Comparison of ENCODE assay signal across 8 mouse cellular contexts in the genomic region with DNA sequence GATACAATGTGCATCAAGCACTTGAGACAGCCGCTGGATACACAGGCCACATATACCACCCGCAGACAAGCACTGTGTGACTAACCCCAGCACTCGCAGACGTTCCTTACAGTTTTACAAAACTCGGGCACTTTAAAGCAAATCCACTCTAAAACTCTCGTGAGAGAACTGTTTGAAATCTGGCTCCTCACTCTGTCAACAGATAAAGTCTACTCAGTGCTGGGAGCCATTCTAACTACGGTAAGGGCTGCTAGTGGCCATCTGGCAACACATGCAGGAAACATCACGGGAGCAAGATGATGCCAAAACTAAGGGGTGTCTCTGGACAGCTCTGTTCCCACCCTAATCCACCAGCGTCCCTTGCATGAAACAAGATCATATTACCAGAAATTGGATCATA. TPM values are rescaled to one million over a fixed set of nuclear protein-coding genes. Genes with fewer than 3 reads are reported as not detected.
A peak's percentile ranks its signal among the peaks of the same experiment; 100 is the strongest.
DNase-seq lines count a peak whose midpoint lies in the region; ATAC-seq and TF ChIP-seq lines count a peak whose summit lies in the region.

No protein-coding gene starts in this region.

- TF ChIP-seq EP300 in heart, postnatal 0 days (IDR thresholded peaks at IDR 0.05; ENCODE audit: low read depth) = no peak

- ATAC-seq in kidney, postnatal 0 days (replicated peaks; ENCODE audit: low FRiP score, low read depth) = no peak
- no peak for ATAC-seq in heart, postnatal 0 days (ENCODE audit: insufficient read depth, low read depth)

- H3K27ac ChIP-seq in kidney, postnatal 0 days = no peak overlapping the region
- H3K27ac ChIP-seq in bone marrow, adult 2 months (ENCODE audit: control insufficient read depth, insufficient read depth, low read depth, low read length, poor library complexity) = no peak overlapping the region
- H3K27ac ChIP-seq in heart, postnatal 0 days (ENCODE audit: low read depth) = peak overlapping the region; percentile 98
- H3K27ac ChIP-seq in midbrain, embryonic 10.5 days (replicated peaks) = no peak overlapping the region

- no peak for DNase-seq in kidney, postnatal 0 days (ENCODE audit: low spot score)
- DNase-seq in kidney, postnatal 25 days = no peak
- DNase-seq in heart, postnatal 0 days (ENCODE audit: low spot score) = peak; percentile 47
- no peak for DNase-seq in midbrain, embryonic 10.5 days (ENCODE audit: low spot score)
- no peak for DNase-seq in urinary bladder, postnatal 4 days (ENCODE audit: low spot score in 2 of 2)
- no peak for DNase-seq in left cerebral cortex, postnatal 36 days (ENCODE audit: low spot score in 2 of 2)
- no peak for DNase-seq in gastrocnemius, adult 18-20 months (ENCODE audit: low spot score)

- no peaks in the 10 kb centered on the region for H3K27me3 ChIP-seq in kidney, postnatal 0 days (ENCODE audit: insufficient read depth, low read length)
- H3K27me3 ChIP-seq in heart, postnatal 0 days (ENCODE audit: control insufficient read depth, insufficient read depth, low read length) = no peaks in the 10 kb centered on the region
- no peaks in the 10 kb centered on the region for H3K27me3 ChIP-seq in midbrain, embryonic 10.5 days (ENCODE audit: low read depth, poor library complexity, severe bottlenecking)

- intact Hi-C loops in left cerebral cortex, postnatal 36 days (cut with DNase I) = no loop called here

- H3K36me3 ChIP-seq in kidney, postnatal 0 days (ENCODE audit: insufficient read depth, low read length) = no peaks in the 10 kb centered on the region
- no peaks in the 10 kb centered on the region for H3K36me3 ChIP-seq in heart, postnatal 0 days (replicated peaks; ENCODE audit: control insufficient read depth, insufficient read depth, low read length)
- H3K36me3 ChIP-seq in midbrain, embryonic 10.5 days = no peaks in the 10 kb centered on the region

- H3K4me1 ChIP-seq in kidney, postnatal 0 days (replicated peaks; ENCODE audit: insufficient read depth, low read length) = peaks cover 11% of the 10 kb centered on the region
- H3K4me1 ChIP-seq in bone marrow, adult 2 months (ENCODE audit: control insufficient read depth, insufficient read depth, low read length) = peaks cover 5% of the 10 kb centered on the region
- H3K4me1 ChIP-seq in heart, postnatal 0 days (ENCODE audit: control insufficient read depth, insufficient read depth) = peaks cover 27% of the 10 kb centered on the region
- H3K4me1 ChIP-seq in midbrain, embryonic 10.5 days = peaks cover 29% of the 10 kb centered on the region

- peak overlapping the region; percentile 99 for H3K4me3 ChIP-seq in kidney, postnatal 0 days (replicated peaks; ENCODE audit: low read depth, low read length)
- H3K4me3 ChIP-seq in bone marrow, adult 2 months (replicated peaks; ENCODE audit: control insufficient read depth, low read depth, low read length) = peak overlapping the region; percentile 94
- H3K4me3 ChIP-seq in heart, postnatal 0 days (ENCODE audit: low read depth, low read length) = peak overlapping the region; percentile 98
- H3K4me3 ChIP-seq in midbrain, embryonic 10.5 days = peak overlapping the region; percentile 96

- WGBS in kidney, postnatal 0 days = 33% methylated on average over 9 of the region's 9 CpGs
- WGBS in bone marrow, adult 2 months = 12% methylated on average over 9 of the region's 9 CpGs
- WGBS in heart, postnatal 0 days = 22% methylated on average over 9 of the region's 9 CpGs
- WGBS in midbrain, embryonic 10.5 days = 77% methylated on average over 9 of the region's 9 CpGs

- H3K9ac ChIP-seq in kidney, postnatal 0 days (ENCODE audit: low read depth, low read length) = peak overlapping the region; percentile 99
- peak overlapping the region; percentile 97 for H3K9ac ChIP-seq in heart, postnatal 0 days (replicated peaks; ENCODE audit: low read depth, low read length)

- peak overlapping the region; percentile 71 for H3K4me2 ChIP-seq in kidney, postnatal 0 days (ENCODE audit: low read length)
- peak overlapping the region; percentile 82 for H3K4me2 ChIP-seq in heart, postnatal 0 days (ENCODE audit: low read depth, low read length)

- TF ChIP-seq CTCF in kidney, postnatal 0 days (IDR thresholded peaks at IDR 0.05; ENCODE audit: low read depth) = no peak
- no peak for TF ChIP-seq CTCF in bone marrow, adult 2 months (IDR thresholded peaks at IDR 0.05; ENCODE audit: control insufficient read depth, insufficient read depth, low read length)
- no peak for TF ChIP-seq CTCF in heart, postnatal 0 days (IDR thresholded peaks at IDR 0.05; ENCODE audit: low read depth)

- no peaks in the 10 kb centered on the region for H3K9me3 ChIP-seq in kidney, postnatal 0 days (replicated peaks; ENCODE audit: low read length)
- no peaks in the 10 kb centered on the region for H3K9me3 ChIP-seq in heart, postnatal 0 days (replicated peaks; ENCODE audit: control insufficient read depth, low read length)
- no peaks in the 10 kb centered on the region for H3K9me3 ChIP-seq in midbrain, embryonic 10.5 days (replicated peaks)

- no peak for TF ChIP-seq POLR2A in bone marrow, adult 2 months (IDR thresholded peaks at IDR 0.05; ENCODE audit: borderline replicate concordance, control insufficient read depth, low read depth, low read length)

RNA-seq across cellular contexts. Expression of gene Pdcd6ip, which starts 1.2 kb away (rescaled TPM):
- polyA plus RNA-seq in kidney, postnatal 0 days (2015; fragmentation: Nextera tagmentation; extraction: Ambion mirVana) = 69.1 and 71.9 TPM in 2 replicates
- polyA plus RNA-seq in bone marrow, adult 2 months (2011; ENCODE audit: insufficient read depth, insufficient read length, low replicate concordance, missing spikeins) = 25.0 and 26.6 TPM in 2 replicates
- 38.4 and 44.2 TPM in 2 replicates for total RNA-seq in heart, postnatal 0 days (2014; rRNA removed; ENCODE audit: low replicate concordance)
- polyA plus RNA-seq in heart, postnatal 0 days (2015; fragmentation: Nextera tagmentation; extraction: Ambion mirVana) = 38.3 and 38.4 TPM in 2 replicates
- 52.2 and 58.6 TPM in 2 replicates for polyA plus RNA-seq in midbrain, embryonic 10.5 days (2016; fragmentation: Nextera tagmentation; extraction: Ambion mirVana)
- 10 to 100 TPM; 56.3 to 76.6 TPM for total RNA-seq in left cerebral cortex, postnatal 36 days (2021)
- total RNA-seq in gastrocnemius, adult 18-20 months (2021) = 10 to 100 TPM; 35.0 to 46.0 TPM

RNA-seq across cellular contexts. Expression of gene Clasp2, which starts 34.4 kb away (rescaled TPM):
- polyA plus RNA-seq in kidney, postnatal 0 days (2015; fragmentation: Nextera tagmentation; extraction: Ambion mirVana) = 12.7 and 14.5 TPM in 2 replicates
- polyA plus RNA-seq in bone marrow, adult 2 months (2011; ENCODE audit: insufficient read depth, insufficient read length, low replicate concordance, missing spikeins) = 12.5 and 16.8 TPM in 2 replicates
- 39.7 and 46.0 TPM in 2 replicates for total RNA-seq in heart, postnatal 0 days (2014; rRNA removed; ENCODE audit: low replicate concordance)
- 15.4 and 15.8 TPM in 2 replicates for polyA plus RNA-seq in heart, postnatal 0 days (2015; fragmentation: Nextera tagmentation; extraction: Ambion mirVana)
- 32.9 and 44.5 TPM in 2 replicates for polyA plus RNA-seq in midbrain, embryonic 10.5 days (2016; fragmentation: Nextera tagmentation; extraction: Ambion mirVana)
- 100 to 1,000 TPM; 226 to 229 TPM for total RNA-seq in left cerebral cortex, postnatal 36 days (2021)
- total RNA-seq in gastrocnemius, adult 18-20 months (2021) = 10 to 100 TPM; 42.9 to 43.1 TPM
